Mouse (Mus musculus) kidney, postnatal 36 days (tissue): ENCODE measurements at regions not wholly inside any gene's neighbourhood (a gene's known extent, or its start where the extent isn't known, plus 50 kb on each side); places are given as distances from the start of the nearest gene placed in this dataset.

ENCODE experiments used
- DNase-seq, 2 experiments: peaks; one replicate each; pipeline ENCODE4 v3.0.0; 2021 to 2022; ENCODE audit warnings: mixed read lengths in 2 of 2

DNA sequence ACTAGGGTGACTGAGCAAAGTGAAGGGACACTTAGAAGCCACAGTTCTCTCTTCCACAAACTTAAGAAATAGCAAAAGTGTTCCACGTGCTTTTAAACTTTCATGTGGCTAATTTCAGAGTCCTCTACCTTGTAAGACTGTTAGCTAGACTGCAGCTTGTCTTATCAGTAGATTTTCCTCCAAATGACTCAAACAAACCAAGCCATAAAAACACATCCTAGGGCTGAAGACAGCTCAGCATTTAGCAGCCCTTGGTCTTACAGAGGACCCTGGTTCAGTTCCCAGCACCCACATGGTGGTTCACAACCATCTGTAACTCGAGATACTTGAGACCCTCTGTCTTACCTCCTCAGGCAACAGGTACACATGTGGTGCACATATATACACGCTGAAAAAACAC, 209.9 kb upstream of the Klf14 start:
- DNase-seq = no peak

DNA sequence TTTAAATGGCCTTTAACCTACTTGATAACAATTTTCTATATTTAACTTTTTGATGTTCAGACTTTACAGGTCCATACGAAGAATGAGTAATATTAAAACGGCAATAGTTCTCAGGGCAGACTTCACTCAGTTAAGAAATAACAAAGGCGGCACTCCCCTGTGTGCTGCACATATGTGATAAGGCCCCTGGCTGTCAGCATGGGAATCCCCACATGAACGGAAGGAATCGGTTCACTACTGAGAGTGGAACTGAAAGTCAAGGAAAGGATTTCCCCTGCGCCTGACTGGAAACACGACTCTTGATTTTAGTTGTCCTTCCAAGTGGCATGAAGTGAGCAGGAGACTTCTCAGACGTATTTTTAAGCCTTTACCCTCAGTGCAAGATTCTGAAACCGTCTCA, 210.5 kb upstream of the Klf14 start:
- DNase-seq = no peak

DNA sequence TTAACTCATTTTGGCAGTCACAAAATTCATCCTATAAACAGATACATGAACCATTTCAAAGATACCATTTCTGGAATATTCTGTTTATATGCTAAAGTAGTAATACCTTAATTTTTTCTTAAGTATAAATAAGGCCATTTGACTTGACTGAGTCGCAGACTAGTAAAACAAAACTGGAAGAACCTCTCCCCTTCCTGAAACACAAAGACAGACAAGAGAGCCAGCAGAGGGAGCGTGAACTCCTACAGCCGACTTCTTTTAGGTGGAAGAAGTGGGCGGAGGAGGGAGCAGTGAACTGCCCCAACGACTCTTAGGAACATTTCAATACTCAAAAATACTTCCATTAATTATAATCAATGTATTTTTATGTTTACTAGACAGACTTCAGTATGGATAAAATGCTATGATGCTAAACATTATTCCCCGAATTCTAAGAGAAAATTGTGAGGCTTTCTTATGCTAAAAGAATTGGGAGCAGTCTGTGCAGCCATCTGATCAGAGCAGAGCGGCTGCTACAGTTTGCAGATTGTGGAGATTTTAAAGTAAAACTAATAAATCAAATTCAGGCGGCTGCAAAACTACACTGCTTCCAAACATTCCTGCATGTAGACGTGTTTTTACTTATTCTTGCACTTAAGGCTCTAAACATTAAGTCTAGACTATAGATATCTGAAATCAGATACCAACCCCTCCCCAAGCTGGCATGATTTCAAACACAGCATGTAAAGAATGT, 211.2 kb upstream of the Klf14 start:
- DNase-seq = no peak

DNA sequence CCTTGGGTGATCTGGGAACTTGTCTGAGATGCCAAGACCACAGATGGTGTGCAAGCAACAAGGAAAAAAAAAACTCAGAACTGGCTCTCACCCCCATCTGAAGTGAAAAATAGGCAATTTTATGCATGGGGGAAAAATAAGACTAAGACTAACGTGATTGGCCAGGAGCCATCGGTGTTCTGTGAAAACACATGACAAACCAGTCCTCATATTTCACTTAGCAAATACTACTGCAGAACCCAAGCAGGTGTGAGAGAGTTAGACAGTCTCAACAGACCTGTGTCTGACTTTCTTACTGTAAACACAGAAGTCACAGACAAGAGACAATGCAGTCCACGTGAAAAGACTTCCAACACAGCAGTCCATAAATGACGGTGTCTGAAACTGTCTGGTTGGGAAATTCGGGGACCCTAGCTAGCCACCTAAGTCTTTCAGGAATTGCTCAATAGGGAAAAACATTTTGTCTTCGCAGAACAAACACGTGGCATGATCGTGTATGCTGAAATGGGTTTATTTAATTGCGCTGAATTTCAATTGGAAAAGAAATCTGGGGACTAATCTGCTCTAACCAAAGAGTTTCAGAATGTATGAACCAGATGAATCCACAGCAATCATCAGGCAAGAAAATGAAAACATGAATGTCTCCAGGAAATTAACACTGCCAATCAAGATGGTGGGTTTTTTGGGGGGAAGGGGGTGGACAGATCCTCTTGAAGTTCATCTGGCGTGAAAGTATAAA, 213.1 kb upstream of the Klf14 start:
- DNase-seq = no peak

DNA sequence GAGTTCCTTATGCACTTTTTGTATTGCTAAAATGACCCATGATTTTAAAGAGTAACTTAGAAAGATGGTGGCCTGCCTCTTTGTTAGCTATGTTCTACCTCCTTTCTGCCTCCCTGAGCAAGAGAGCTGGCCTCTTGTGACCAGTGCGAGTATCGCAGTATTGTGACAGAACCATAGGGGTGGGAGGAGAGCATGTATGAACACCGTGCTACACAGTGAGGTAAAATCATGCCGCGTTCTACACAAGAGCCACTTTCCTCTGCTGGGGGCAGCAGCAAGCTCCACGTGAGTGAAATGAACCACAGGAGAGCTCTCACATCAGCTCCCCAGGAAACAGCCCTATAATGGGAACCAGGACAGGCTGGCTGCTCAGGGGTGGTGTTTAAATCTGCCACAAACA, 216.9 kb upstream of the Klf14 start:
- DNase-seq = no peak

DNA sequence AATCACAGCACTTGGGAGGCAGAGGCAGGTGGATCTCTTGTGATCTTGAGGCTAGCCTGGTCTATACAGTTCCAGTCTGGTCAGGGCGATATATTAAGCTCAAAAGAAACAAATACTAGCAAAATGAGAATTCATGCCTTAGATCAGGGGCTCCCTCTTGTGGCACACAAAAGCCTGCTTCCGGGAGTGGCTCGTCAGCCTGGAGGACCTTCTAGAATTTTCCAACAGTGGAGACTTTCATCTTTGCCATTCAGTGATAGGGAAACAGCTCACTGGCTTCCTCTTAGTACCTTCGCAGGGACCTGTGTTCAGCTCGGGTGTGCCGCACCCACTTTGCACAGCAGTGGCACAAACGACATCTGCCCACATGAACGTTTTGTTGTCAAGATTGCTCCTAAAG, 217.5 kb upstream of the Klf14 start:
- DNase-seq = peak in 1 of 2 experiments; percentile 65

DNA sequence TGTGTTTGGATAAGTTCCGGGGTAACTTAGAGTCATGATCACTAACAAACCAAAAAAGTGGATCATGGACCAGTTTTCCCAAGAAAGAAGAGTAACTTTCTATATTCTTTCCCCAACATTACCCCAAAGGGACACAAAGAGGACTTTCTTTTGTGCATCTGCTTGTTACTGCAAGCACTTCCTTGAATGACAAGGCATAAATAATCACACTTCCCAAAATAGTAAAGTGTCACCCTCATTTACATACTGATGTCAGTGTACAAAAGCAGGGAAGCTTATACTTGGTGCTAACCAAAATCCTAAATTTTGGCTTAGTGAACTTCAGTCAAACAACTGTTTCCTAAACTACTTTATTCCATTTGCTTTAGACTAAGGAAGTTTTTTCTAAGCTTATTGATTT, 218.0 kb upstream of the Klf14 start:
- DNase-seq = no peak

DNA sequence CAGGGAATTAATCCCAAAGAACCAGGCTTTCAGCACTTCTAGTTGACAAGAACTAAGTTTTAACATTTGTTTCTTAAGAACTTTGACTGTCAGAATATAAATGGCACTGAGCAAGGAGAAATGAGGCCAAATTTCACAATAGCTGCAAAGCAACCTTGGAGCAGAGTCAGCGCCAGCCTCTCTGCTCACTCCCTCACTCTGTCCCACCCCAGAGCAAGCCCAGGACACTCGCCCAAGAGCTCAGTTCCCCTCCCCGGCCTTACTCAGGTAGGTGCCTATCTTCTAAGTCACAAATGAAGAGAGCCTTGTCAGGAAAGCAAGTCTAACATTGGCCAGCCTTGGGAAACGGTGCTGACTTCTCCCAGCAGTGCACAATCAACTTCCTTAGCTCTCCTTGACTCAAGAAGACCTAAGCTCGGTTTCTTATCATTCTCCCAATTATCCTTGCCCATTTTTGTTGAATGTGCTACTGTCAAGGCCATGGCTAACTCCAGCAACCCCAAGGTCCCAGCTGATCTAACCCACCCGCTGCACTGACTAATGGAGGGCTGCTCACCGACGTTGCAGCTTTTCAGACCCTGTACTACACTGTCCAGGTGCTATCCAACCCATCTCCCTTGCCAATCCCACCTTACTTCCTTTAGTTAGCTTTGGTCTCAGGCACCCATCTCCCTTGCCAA, 219.5 kb upstream of the Klf14 start:
- DNase-seq = no peak

DNA sequence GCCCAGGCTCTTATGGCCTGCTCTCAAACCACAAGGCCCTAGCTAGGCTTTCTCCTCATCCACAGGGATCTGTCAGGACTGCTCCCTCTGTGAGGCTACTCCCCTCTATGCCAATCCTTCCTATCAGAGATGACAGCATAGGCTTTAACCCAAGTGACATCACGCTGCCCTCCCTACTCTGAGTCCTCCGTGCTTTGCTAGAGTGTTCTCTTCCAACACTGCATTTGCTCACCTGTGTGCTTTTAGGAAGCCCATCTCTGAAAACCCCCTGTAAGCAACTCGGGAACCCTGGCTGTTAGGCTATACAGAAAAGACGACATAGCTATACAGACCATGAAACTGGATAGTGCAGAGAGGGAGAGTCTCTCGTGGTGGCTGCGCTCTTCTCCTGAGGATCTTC, 216.3 kb upstream of the Mkln1 start:
- no peak for DNase-seq

DNA sequence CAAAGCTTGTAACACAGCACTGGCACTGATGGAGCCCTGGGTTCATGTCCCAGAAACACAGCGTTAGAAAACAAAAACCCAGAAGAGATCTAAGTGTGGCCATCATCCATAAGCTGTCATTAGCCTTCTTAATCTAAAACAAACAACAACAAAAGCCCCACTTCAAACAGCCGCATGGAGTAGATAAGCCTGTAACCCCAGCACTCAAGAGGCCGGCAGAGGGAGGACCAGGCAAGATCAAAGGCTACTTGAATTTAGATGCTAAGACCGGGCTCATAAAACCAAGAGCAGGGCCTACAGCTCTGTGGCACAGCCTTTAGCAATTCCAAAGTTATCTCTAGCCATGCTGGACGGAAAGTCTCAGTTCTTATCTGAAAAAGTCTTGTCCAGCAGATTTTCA, 215.4 kb upstream of the Mkln1 start:
- no peak for DNase-seq

DNA sequence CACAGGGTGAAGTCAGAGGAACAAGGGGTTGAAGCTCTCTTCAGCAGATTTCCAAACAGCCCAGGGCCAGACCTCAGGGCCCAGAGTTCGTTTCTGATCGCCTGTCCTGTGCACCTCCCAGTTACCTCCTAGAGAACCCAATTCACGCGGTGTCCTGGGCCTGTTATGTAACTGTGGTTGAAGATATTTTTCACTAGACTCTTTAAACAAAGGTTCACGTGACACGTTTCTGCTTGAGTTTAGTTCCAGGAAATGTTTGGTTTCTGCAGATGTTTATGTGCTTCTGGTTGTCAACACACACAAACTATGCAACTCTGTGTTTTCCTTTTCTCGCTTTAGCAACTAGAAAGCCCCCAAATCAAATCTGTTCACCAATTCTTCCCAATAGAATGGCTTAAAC, 214.0 kb upstream of the Mkln1 start:
- peak in 1 of 2 experiments; percentile 39 for DNase-seq

DNA sequence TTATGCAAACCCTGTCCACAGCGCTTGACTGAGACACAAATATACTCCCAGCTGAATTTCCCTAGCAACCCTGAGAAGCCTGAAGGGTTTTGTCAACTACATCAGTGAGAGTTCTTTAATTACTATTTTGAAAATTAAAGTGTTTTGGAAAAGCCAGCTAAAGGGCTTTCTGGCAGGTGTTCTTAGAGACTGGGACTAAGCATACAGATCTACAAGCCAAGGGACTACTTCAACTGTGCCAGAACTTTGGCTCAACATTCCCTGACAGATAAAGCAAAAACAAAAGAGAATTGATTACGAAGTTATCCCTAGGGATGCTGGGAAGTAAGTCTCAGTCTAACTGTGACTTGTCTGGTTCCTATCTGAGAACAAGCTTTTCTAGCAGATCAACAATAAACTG, 213.4 kb upstream of the Mkln1 start:
- no peak for DNase-seq

DNA sequence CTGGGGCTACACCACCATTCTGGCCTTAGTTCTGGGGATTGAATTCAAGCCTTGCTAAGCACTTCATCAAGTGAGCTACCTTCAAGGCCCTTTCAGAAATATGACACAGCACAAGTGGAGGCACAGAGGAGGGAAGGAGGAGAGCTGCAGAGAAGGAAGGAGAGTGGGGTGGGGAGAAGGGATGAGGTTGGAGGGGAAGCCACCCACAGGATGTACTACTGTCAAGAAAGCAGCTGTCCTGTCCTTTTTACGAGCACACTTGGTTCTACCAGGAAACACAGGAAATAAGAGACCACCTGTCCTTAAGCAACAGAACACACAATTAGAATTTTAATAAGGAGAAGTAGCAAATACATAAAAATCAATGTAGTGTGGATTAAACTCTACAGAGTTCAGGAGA, 210.5 kb upstream of the Mkln1 start:
- no peak for DNase-seq

DNA sequence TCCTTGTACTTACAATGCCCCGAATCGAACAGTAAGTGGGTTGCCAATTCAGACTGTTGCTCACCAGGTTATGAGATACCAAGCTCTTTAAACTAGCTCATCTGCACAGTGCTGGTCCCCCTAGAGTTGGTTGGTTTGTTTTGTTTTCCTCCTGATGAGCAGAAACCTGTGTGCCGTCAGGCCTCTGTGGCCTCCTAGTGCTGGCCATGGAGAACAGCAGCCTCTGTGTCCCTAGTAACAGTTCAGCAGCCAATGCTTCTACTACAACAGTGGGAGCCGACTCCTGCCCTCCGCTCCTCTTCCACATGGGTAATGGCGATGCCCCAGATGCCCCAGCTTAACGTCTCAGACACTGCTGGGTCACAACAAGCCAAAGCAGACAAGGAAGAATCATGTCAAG, 209.5 kb upstream of the Mkln1 start:
- peak in 1 of 2 experiments; percentile 42 for DNase-seq

DNA sequence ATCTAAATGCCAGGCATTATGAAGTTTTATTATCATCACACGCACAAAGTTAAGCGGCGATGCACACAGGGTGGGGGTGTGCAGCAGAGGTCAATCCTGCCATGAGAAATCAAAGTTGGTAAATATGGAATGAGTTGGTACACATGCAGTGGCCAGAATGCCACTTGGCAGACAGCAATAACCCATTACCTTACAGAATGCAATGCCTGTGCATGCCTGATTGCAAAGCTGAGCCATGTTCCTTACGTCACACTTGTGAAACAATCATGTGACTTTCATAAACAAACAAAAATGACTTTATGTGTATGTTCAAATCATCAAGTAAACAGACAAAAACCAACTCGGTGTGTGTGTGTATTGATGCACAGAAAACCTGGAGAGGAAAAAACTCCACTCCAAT, 208.5 kb upstream of the Mkln1 start:
- no peak for DNase-seq

DNA sequence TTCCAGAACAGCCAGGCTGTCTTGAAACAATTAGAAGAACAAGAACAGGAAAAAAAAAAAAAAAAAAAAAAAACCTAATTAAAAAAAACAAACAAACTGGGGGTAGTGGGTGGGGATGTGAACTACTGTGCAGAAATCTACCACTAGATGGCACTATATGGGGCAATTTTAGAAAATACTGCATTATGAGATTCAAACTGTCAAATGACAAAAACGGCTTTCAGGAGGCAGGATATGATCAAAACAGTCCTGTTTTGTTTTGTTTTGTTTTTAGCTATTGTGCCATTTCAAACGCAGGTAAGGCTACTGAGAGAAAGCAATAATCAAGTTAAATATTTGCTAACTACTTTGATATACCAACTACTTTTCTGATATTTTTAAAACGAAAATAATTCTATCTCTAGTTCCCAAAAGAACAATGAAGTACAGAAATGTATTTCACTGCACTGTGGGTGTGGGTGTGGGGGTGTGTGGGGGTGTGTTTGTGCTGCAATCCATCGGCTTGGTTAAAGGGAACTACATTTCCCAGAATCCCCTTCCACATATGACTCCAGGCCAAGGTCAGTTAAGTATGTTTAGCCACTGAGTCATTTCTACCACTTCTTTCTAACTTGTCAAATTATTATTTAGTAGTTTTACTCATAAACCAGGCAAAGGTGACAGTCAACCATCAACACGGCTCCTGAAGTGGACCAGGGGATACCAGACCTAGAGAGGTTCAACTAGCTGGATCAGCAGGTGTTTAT, 207.7 kb upstream of the Mkln1 start:
- DNase-seq = no peak

DNA sequence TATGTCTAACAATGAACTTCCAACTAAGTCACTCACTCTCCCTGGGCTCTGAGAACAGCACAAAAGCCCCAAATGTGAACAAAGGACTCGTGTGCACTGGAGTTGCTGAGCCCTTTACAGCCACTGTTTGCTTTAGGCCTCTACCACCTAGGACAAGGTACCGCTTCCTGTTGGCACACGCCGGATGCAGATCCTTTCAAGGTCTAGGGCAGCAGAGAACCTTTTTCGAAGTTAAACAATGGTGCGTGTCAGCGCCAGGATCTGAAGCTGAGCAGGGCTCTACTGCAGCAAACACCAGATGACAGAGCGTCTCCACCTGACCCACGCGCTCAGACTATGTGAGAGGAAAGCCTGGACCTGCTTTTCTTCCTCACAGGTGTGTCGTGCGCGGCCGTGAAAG, 207.0 kb upstream of the Mkln1 start:
- DNase-seq = no peak

DNA sequence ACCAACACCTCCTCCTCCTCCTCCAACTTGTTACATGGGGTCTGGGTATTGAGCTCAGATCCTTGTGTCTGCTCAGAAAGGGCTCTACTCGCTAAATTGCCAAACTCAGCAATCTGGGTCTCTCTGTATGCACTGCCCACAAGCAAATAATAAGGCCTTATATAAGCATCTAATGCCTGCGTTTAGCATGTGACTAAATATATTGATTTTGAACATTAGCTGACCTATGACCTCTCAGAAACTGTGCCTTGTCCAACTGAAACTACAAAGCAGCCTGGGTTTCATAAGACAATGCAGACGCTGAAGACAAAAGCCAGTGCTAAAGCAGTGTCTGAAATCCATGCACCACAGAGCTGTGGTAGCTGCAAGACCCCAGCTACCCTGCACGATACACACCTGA, 206.3 kb upstream of the Mkln1 start:
- DNase-seq = no peak

DNA sequence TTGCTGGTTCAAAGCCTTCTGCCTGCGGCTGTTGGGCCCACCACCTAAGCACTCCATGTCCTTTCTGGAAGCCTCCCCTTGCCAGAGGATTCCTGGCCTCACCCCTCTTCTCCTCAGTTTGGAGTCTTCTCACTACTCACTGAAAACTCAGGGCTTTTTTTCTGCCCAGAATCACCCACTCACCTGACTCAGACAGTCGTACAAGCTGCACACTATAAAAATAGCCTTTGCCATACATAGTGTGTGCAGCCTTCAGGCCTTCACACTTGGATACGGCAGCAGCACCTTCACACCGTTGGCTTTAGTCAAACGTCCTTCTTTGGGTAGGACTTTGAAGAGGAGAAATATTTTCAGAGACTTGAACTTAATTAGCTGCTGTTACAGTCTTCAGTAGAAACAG, 205.3 kb upstream of the Mkln1 start:
- DNase-seq = no peak

DNA sequence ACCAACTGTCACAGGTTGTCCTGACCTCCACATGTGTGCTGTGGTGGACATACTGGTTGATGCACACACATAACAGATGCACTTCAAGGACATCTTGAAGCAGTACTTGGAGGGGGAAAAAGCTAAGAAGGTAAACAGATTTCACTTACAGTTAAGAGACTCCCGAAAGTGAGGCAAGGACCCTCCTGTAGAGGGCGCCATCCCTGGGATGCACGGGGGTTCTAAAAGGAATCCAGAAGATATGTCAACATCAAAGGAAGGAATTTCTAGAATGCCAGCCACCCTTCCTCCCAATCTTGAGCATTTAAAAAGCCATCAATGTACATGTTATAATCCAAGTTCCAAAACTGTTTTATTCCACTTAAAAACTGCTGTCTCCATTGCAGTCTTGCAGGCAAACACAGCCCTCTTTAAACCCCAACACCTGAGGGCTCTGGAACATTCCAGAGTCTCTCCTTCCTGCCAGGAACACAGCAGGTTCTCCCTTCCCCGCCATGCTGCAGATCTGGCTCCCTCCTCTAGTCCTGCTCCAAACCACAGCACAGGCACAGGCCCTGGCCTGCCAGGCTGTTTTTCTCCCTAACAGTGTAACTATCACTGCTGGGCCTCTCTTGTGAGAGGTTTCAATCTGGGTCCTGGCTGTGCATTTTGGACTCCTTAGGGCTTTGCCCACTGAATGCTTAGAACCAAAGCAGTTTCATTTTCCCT, 200.8 kb upstream of the Mkln1 start:
- peak in 1 of 2 experiments; percentile 64 for DNase-seq

DNA sequence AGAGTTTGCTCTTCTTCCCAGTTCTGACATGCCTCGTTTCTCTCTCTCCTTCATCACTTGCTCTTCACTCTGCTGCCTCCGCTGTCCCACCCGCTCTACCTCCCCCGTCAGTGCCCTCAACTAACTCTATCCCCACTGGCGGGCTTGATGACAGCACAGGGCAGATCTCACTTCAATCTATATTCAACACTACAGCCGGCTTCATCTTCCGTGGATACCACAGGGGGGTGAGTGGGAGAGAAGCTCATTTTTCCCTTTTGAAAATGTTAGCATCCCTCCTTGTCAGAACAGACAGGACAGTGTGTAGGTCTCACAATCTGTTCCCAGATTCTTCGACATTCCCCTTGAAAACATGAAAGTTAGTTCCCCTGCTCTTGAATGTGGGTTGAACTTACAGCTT, 200.2 kb upstream of the Mkln1 start:
- no peak for DNase-seq

DNA sequence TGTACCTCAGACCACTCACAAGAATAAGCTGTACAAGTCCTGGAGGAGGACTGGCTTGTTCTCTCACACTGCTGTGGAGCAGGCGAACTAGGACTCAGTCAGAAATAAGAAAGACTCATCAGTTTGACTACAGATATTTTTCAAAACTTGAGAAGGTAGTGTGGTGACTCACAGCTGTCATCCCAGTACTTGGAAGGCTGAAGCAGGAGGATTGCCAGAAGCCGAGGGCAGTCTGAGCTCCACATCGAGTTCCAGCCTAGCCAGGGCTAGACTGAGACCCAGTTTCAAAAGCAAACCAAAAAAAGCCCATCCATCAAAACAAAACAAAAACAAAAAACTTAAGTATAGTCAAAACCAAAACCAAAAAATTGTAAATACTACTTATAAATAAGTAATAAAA, 197.8 kb upstream of the Mkln1 start:
- no peak for DNase-seq
